Mouse (Mus musculus): Measurements from ENCODE around the gene Rhbdd1. TPM values are rescaled to one million over a fixed set of nuclear protein-coding genes. Genes with fewer than 3 reads are reported as not detected.
A peak's percentile ranks its signal among the peaks of the same experiment; 100 is the strongest.

Gene Rhbdd1
- polyA plus RNA-seq, 1 experiment from 2014 or later, result 7.3 TPM

- H3K27ac ChIP-seq (ENCODE audit: low read depth, low read length), result no peak overlapping the region
Measured at GRCm38 (mm10) chr1:82411521-82411920, 95.3 kb downstream of the Rhbdd1 start.

GRCm38 (mm10) chr1:82412085-82412484 is 95.8 kb downstream of the Rhbdd1 start:
- no peaks in the 10 kb centered on the region for H3K4me1 ChIP-seq (replicated peaks; ENCODE audit: control insufficient read depth, insufficient read depth, low read length)
- ATAC-seq (ENCODE audit: low FRiP score) (no peak), DNase-seq (ENCODE audit: low spot score) (no peak)
- no peak overlapping the region for H3K27ac ChIP-seq (ENCODE audit: low read depth, low read length)
- H3K27me3 ChIP-seq (ENCODE audit: control insufficient read depth, insufficient read depth, low read length), result no peaks in the 10 kb centered on the region
- no peaks in the 10 kb centered on the region for H3K36me3 ChIP-seq (ENCODE audit: control insufficient read depth, insufficient read depth, low read length)
- H3K9me3 ChIP-seq (ENCODE audit: control insufficient read depth, low read length), result no peaks in the 10 kb centered on the region
- no peak overlapping the region for H3K9ac ChIP-seq (ENCODE audit: low read depth, low read length)
- no peak overlapping the region for H3K4me2 ChIP-seq (replicated peaks; ENCODE audit: low read depth, low read length)
- WGBS, result 72% methylated on average over 4 of the region's 4 CpGs
- H3K4me3 ChIP-seq (ENCODE audit: low read depth, low read length), result no peak overlapping the region

More at GRCm38 (mm10) chr1:82411521-82411920, 95.3 kb downstream of the Rhbdd1 start:
- ATAC-seq (ENCODE audit: low FRiP score) (no peak), DNase-seq (ENCODE audit: low spot score) (no peak)
- Histone ChIP-seq H3K4me2 (replicated peaks; ENCODE audit: low read depth, low read length) (no peak overlapping the region), H3K4me1 (replicated peaks; ENCODE audit: control insufficient read depth, insufficient read depth, low read length) (no peaks in the 10 kb centered on the region), H3K36me3 (ENCODE audit: control insufficient read depth, insufficient read depth, low read length) (no peaks in the 10 kb centered on the region), H3K9me3 (ENCODE audit: control insufficient read depth, low read length) (no peaks in the 10 kb centered on the region), H3K4me3 (ENCODE audit: low read depth, low read length) (no peak overlapping the region), H3K9ac (ENCODE audit: low read depth, low read length) (no peak overlapping the region), H3K27me3 (ENCODE audit: control insufficient read depth, insufficient read depth, low read length) (no peaks in the 10 kb centered on the region)
- WGBS, result 79% methylated on average over 5 of the region's 5 CpGs

- no peaks in the 10 kb centered on the region for H3K27me3 ChIP-seq (ENCODE audit: control insufficient read depth, insufficient read depth, low read length)
- H3K4me3 ChIP-seq (ENCODE audit: low read depth, low read length), result no peak overlapping the region
- H3K9me3 ChIP-seq (ENCODE audit: control insufficient read depth, low read length), result no peaks in the 10 kb centered on the region
- ATAC-seq (ENCODE audit: low FRiP score) (no peak), DNase-seq (ENCODE audit: low spot score) (no peak)
- 89% methylated on average over 3 of the region's 3 CpGs for WGBS
- H3K4me1 ChIP-seq (replicated peaks; ENCODE audit: control insufficient read depth, insufficient read depth, low read length), result no peaks in the 10 kb centered on the region
- H3K27ac ChIP-seq (ENCODE audit: low read depth, low read length), result no peak overlapping the region
- H3K36me3 ChIP-seq (ENCODE audit: control insufficient read depth, insufficient read depth, low read length), result no peaks in the 10 kb centered on the region
- H3K4me2 ChIP-seq (replicated peaks; ENCODE audit: low read depth, low read length), result no peak overlapping the region
- H3K9ac ChIP-seq (ENCODE audit: low read depth, low read length), result no peak overlapping the region
Measured at GRCm38 (mm10) chr1:82414434-82415045, 98.3 kb downstream of the Rhbdd1 start.

GRCm38 (mm10) chr1:82415641-82416040 is 99.4 kb downstream of the Rhbdd1 start:
- Histone ChIP-seq H3K27me3 (ENCODE audit: control insufficient read depth, insufficient read depth, low read length) (no peaks in the 10 kb centered on the region), H3K36me3 (ENCODE audit: control insufficient read depth, insufficient read depth, low read length) (no peaks in the 10 kb centered on the region), H3K4me1 (replicated peaks; ENCODE audit: control insufficient read depth, insufficient read depth, low read length) (no peaks in the 10 kb centered on the region), H3K4me3 (ENCODE audit: low read depth, low read length) (no peak overlapping the region), H3K4me2 (replicated peaks; ENCODE audit: low read depth, low read length) (no peak overlapping the region), H3K9ac (ENCODE audit: low read depth, low read length) (no peak overlapping the region), H3K9me3 (ENCODE audit: control insufficient read depth, low read length) (no peaks in the 10 kb centered on the region), H3K27ac (ENCODE audit: low read depth, low read length) (no peak overlapping the region)
- 88% methylated on average over 4 of the region's 4 CpGs for WGBS
- ATAC-seq (ENCODE audit: low FRiP score) (no peak), DNase-seq (ENCODE audit: low spot score) (no peak)

GRCm38 (mm10) chr1:82427729-82428128 is 111.5 kb downstream of the Rhbdd1 start:
- H3K4me2 ChIP-seq (replicated peaks; ENCODE audit: low read depth, low read length), result no peak overlapping the region
- H3K9ac ChIP-seq (ENCODE audit: low read depth, low read length), result no peak overlapping the region
- ATAC-seq (ENCODE audit: low FRiP score) (no peak), DNase-seq (ENCODE audit: low spot score) (no peak)
- no peak overlapping the region for H3K27ac ChIP-seq (ENCODE audit: low read depth, low read length)
- H3K36me3 ChIP-seq (ENCODE audit: control insufficient read depth, insufficient read depth, low read length), result no peaks in the 10 kb centered on the region
- H3K27me3 ChIP-seq (ENCODE audit: control insufficient read depth, insufficient read depth, low read length), result no peaks in the 10 kb centered on the region
- H3K4me3 ChIP-seq (ENCODE audit: low read depth, low read length), result no peak overlapping the region
- H3K9me3 ChIP-seq (ENCODE audit: control insufficient read depth, low read length), result no peaks in the 10 kb centered on the region
- WGBS, result 90% methylated on average over 5 of the region's 5 CpGs
- no peaks in the 10 kb centered on the region for H3K4me1 ChIP-seq (replicated peaks; ENCODE audit: control insufficient read depth, insufficient read depth, low read length)

GRCm38 (mm10) chr1:82429061-82429460 is 112.8 kb downstream of the Rhbdd1 start:
- H3K9ac ChIP-seq (ENCODE audit: low read depth, low read length), result no peak overlapping the region
- WGBS, result 73% methylated on average over 1 of the region's 1 CpGs
- H3K36me3 ChIP-seq (ENCODE audit: control insufficient read depth, insufficient read depth, low read length), result no peaks in the 10 kb centered on the region
- H3K4me1 ChIP-seq (replicated peaks; ENCODE audit: control insufficient read depth, insufficient read depth, low read length), result no peaks in the 10 kb centered on the region
- H3K27me3 ChIP-seq (ENCODE audit: control insufficient read depth, insufficient read depth, low read length), result no peaks in the 10 kb centered on the region
- no peak overlapping the region for H3K4me2 ChIP-seq (replicated peaks; ENCODE audit: low read depth, low read length)
- ATAC-seq (ENCODE audit: low FRiP score) (no peak), DNase-seq (ENCODE audit: low spot score) (no peak)
- no peak overlapping the region for H3K27ac ChIP-seq (ENCODE audit: low read depth, low read length)
- H3K4me3 ChIP-seq (ENCODE audit: low read depth, low read length), result no peak overlapping the region
- no peaks in the 10 kb centered on the region for H3K9me3 ChIP-seq (ENCODE audit: control insufficient read depth, low read length)

- H3K4me3 ChIP-seq (ENCODE audit: low read depth, low read length), result no peak overlapping the region
- DNase-seq (ENCODE audit: low spot score), result peak; percentile 80
- H3K27me3 ChIP-seq (ENCODE audit: control insufficient read depth, insufficient read depth, low read length), result no peaks in the 10 kb centered on the region
- ATAC-seq (ENCODE audit: low FRiP score), result peak; percentile 73
- no peaks in the 10 kb centered on the region for H3K4me1 ChIP-seq (replicated peaks; ENCODE audit: control insufficient read depth, insufficient read depth, low read length)
- H3K9ac ChIP-seq (ENCODE audit: low read depth, low read length), result no peak overlapping the region
- no peaks in the 10 kb centered on the region for H3K36me3 ChIP-seq (ENCODE audit: control insufficient read depth, insufficient read depth, low read length)
- H3K27ac ChIP-seq (ENCODE audit: low read depth, low read length), result no peak overlapping the region
- no peaks in the 10 kb centered on the region for H3K9me3 ChIP-seq (ENCODE audit: control insufficient read depth, low read length)
- 70% methylated on average over 15 of the region's 15 CpGs for WGBS
- H3K4me2 ChIP-seq (replicated peaks; ENCODE audit: low read depth, low read length), result no peak overlapping the region
Measured at GRCm38 (mm10) chr1:82432919-82433648, 116.8 kb downstream of the Rhbdd1 start.

GRCm38 (mm10) chr1:82433649-82434005 is 117.4 kb downstream of the Rhbdd1 start:
- no peaks in the 10 kb centered on the region for H3K27me3 ChIP-seq (ENCODE audit: control insufficient read depth, insufficient read depth, low read length)
- 85% methylated on average over 5 of the region's 5 CpGs for WGBS
- no peak for DNase-seq (ENCODE audit: low spot score)
- H3K27ac ChIP-seq (ENCODE audit: low read depth, low read length), result no peak overlapping the region
- H3K4me3 ChIP-seq (ENCODE audit: low read depth, low read length), result no peak overlapping the region
- H3K9ac ChIP-seq (ENCODE audit: low read depth, low read length), result no peak overlapping the region
- 0 out of 2 replicates have a peak, but pooled peaks have one; percentile 15 for ATAC-seq (ENCODE audit: low FRiP score)
- H3K4me2 ChIP-seq (replicated peaks; ENCODE audit: low read depth, low read length), result no peak overlapping the region
- H3K9me3 ChIP-seq (ENCODE audit: control insufficient read depth, low read length), result no peaks in the 10 kb centered on the region
- no peaks in the 10 kb centered on the region for H3K36me3 ChIP-seq (ENCODE audit: control insufficient read depth, insufficient read depth, low read length)
- H3K4me1 ChIP-seq (replicated peaks; ENCODE audit: control insufficient read depth, insufficient read depth, low read length), result no peaks in the 10 kb centered on the region

- Histone ChIP-seq H3K9me3 (ENCODE audit: control insufficient read depth, low read length) (no peaks in the 10 kb centered on the region), H3K27ac (ENCODE audit: low read depth, low read length) (no peak overlapping the region), H3K4me1 (replicated peaks; ENCODE audit: control insufficient read depth, insufficient read depth, low read length) (no peaks in the 10 kb centered on the region), H3K4me3 (ENCODE audit: low read depth, low read length) (no peak overlapping the region), H3K27me3 (ENCODE audit: control insufficient read depth, insufficient read depth, low read length) (no peaks in the 10 kb centered on the region), H3K36me3 (ENCODE audit: control insufficient read depth, insufficient read depth, low read length) (no peaks in the 10 kb centered on the region), H3K4me2 (replicated peaks; ENCODE audit: low read depth, low read length) (no peak overlapping the region), H3K9ac (ENCODE audit: low read depth, low read length) (no peak overlapping the region)
- DNase-seq (ENCODE audit: low spot score), result no peak
- 74% methylated on average over 3 of the region's 3 CpGs for WGBS
- no peak for ATAC-seq (ENCODE audit: low FRiP score)
Measured at GRCm38 (mm10) chr1:82437273-82437672, 121.0 kb downstream of the Rhbdd1 start.

Measured in hindbrain, embryonic 11.5 days (tissue).